Mouse (Mus musculus) small intestine, adult 2 months (tissue): Measurements from ENCODE around the gene Clpsl2. TPM values are rescaled to one million over a fixed set of nuclear protein-coding genes. Genes with fewer than 3 reads are reported as not detected.

Experiments used
- H3K27ac ChIP-seq: fragments of 200-500 bp; 2 replicates; pipeline ENCODE4 v1.5.1; 2012; ENCODE audit warnings: low read depth, low read length, control low read depth, inconsistent platforms; ENCODE audit not compliant: insufficient read depth
- H3K27me3 ChIP-seq: fragments of 200-500 bp; 2 replicates; pipeline ENCODE4 v1.6.1; 2012; ENCODE audit warnings: mild to moderate bottlenecking, moderate library complexity, low read length, inconsistent platforms; ENCODE audit not compliant: control insufficient read depth, insufficient read depth
- H3K36me3 ChIP-seq: fragments of 200-500 bp; 2 replicates; pipeline ENCODE4 v1.6.1; 2012; ENCODE audit warnings: mild to moderate bottlenecking, low read length, control low read depth, inconsistent platforms; ENCODE audit not compliant: control insufficient read depth, insufficient read depth
- H3K4me1 ChIP-seq: fragments of 200-500 bp; 2 replicates; pipeline ENCODE4 v1.6.1; 2012; ENCODE audit warnings: low read length, inconsistent platforms, mixed read lengths; ENCODE audit not compliant: control insufficient read depth, insufficient read depth, insufficient read length
- H3K4me3 ChIP-seq: fragments of 200-500 bp; 2 replicates; pipeline ENCODE4 v1.5.1; 2012; ENCODE audit warnings: low read depth, mild to moderate bottlenecking, control low read depth, inconsistent platforms, low read length, moderate library complexity
- CTCF ChIP-seq: fragments of 200-500 bp; IDR thresholded peaks from 2 replicates; pipeline ENCODE4 v1.5.1; 2012; ENCODE audit warnings: low read depth, mild to moderate bottlenecking, control low read depth, inconsistent platforms, low read length, moderate library complexity, mixed read lengths; ENCODE audit not compliant: insufficient replicate concordance, insufficient read length; ENCODE audit errors: extremely low read depth
- POLR2A ChIP-seq: fragments of 200-500 bp; IDR thresholded peaks from 2 replicates; pipeline ENCODE4 v1.6.1; 2012; ENCODE audit warnings: low read depth, mild to moderate bottlenecking, control low read depth, inconsistent platforms, low read length, moderate library complexity
- WGBS: fragments of 180-500 bp; shearing (Covaris S2); methylation state at CpG from one replicate; pipeline ENCODE4 v1.1.7; 2018; 5-methylcytosine and 5-hydroxymethylcytosine counted together
- polyA plus RNA-seq: library from polyadenylated mRNA; depleted of rRNA; stranded (reverse); fragments of >200 nt; gene quantifications from 2 replicates; pipeline ENCODE4 v1.2.3, GENCODE M21; 2012; rRNA removed

The Clpsl2 gene
- polyA plus RNA-seq: not detected in 2 replicates

GRCm38 (mm10) chr17:28549111-28549510, at the start of gene Clpsl2:
TSS of gene Clpsl2 (plus strand) at chr17:28549411.
- Histone ChIP-seq H3K27ac (no peak within 1 kb of the TSS), H3K27me3 (no peaks in the 10 kb centered on the region), H3K36me3 (no peaks in the 10 kb centered on the region), H3K4me1 (no peaks in the 10 kb centered on the region), H3K4me3 (no peak within 1 kb of the TSS)
- WGBS: 83% methylated on average over 14 of the region's 14 CpGs
- TF ChIP-seq CTCF: no peak
- no peak for TF ChIP-seq POLR2A

DNA sequence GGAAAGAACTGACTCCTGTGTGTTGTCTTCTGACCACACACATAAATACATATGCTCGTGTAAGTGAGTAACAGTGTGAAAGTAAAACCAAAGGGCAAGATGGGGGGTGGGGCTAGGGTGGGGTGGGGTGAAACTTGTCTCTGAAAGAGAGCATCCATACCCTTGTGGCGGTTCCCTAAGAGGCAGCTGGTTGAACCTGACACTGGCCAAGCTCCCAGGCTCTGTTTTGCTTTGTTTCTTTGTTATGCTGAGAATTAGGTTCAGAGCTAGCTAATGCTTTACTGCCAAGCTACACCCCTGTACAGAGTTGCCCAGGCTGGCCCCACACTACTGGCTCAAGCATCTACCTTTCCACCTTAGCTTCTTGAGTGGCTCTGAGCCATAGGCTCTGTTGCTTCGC, 48.7 kb upstream of the Clpsl2 start:
- no peaks in the 10 kb centered on the region for H3K36me3 ChIP-seq
- H3K4me1 ChIP-seq: no peaks in the 10 kb centered on the region
- TF ChIP-seq CTCF: no peak
- no peak overlapping the region for H3K4me3 ChIP-seq
- no peak overlapping the region for H3K27ac ChIP-seq
- H3K27me3 ChIP-seq: no peaks in the 10 kb centered on the region
- 63% methylated on average over 3 of the region's 3 CpGs for WGBS

DNA sequence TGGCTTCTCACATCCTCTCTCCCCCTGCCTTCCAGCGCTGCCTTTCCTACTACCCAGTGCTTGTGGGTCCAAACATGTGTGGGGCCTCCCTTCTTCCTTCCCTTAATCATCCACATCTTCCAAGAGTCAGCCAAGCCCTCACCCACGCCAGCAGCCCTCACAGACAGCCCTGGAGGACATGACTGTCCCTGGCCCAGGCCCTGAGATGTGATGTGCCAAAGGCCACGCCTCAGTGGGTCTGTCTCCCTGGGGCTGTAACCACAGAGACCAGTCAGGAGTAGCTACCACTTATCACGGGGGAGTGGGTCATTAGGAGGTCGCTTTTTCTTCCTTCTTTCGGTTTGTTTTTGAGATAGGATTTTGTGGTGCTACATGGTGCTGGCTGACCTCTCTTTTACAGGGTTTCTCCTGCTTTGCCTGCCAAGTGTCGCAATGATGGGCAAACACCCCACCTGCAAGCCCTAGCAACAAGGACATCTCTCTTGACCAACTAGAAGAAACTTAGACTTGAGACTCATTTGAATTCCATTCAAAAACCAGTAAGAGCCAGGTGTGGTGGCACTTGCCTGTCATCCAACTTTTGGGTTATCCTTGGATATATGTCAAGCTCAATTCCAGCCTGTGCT, 46.9 kb upstream of the Clpsl2 start:
- no peaks in the 10 kb centered on the region for H3K36me3 ChIP-seq
- no peak overlapping the region for H3K4me3 ChIP-seq
- WGBS: 52% methylated on average over 7 of the region's 7 CpGs
- H3K27me3 ChIP-seq: no peaks in the 10 kb centered on the region
- no peak for TF ChIP-seq POLR2A
- no peak for TF ChIP-seq CTCF
- H3K27ac ChIP-seq: no peak overlapping the region
- no peaks in the 10 kb centered on the region for H3K4me1 ChIP-seq

DNA sequence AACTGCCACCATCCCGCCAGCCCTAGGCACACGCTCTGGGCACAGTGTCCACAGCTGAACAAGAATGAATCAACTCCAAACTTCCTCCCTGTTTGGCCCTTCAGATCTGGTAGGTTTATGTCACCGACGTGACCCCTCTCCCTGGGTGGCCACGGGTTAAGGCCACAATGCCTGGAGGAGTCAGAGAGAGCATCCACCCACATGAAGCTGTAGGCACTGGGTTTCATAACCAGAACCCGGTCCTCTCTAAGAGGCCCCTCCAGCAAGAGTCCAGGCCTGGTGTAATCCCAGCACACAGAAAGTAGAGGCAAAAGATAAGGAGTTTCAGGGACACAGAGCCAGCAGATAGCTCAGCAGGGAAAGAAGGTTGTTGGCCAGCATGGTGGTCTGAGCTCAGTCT, 45.0 kb upstream of the Clpsl2 start:
- WGBS: 76% methylated on average over 6 of the region's 6 CpGs
- no peak for TF ChIP-seq POLR2A
- TF ChIP-seq CTCF: no peak
- no peaks in the 10 kb centered on the region for H3K4me1 ChIP-seq
- H3K27me3 ChIP-seq: no peaks in the 10 kb centered on the region
- no peaks in the 10 kb centered on the region for H3K36me3 ChIP-seq
- no peak overlapping the region for H3K27ac ChIP-seq
- H3K4me3 ChIP-seq: no peak overlapping the region

- Histone ChIP-seq H3K4me1 (0 out of 2 replicates have a peak, but pooled peaks cover under 1% of the 10 kb centered on the region), H3K27me3 (no peaks in the 10 kb centered on the region), H3K27ac (no peak overlapping the region), H3K36me3 (no peaks in the 10 kb centered on the region), H3K4me3 (no peak overlapping the region)
- WGBS: 91% methylated on average over 4 of the region's 4 CpGs
- TF ChIP-seq POLR2A (no peak), CTCF (no peak)
Observed at GRCm38 (mm10) chr17:28505591-28505990, 43.6 kb upstream of the Clpsl2 start.

GRCm38 (mm10) chr17:28506895-28507294, 42.3 kb upstream of the Clpsl2 start:
- 60% methylated on average over 5 of the region's 5 CpGs for WGBS
- Histone ChIP-seq H3K27me3 (no peaks in the 10 kb centered on the region), H3K27ac (no peak overlapping the region), H3K4me1 (peaks cover 9% of the 10 kb centered on the region), H3K36me3 (no peaks in the 10 kb centered on the region), H3K4me3 (no peak overlapping the region)
- TF ChIP-seq POLR2A (no peak), CTCF (no peak)

GRCm38 (mm10) chr17:28507496-28507895, 41.7 kb upstream of the Clpsl2 start:
- Histone ChIP-seq H3K27ac (no peak overlapping the region), H3K27me3 (no peaks in the 10 kb centered on the region), H3K4me3 (no peak overlapping the region), H3K4me1 (peaks cover 14% of the 10 kb centered on the region), H3K36me3 (no peaks in the 10 kb centered on the region)
- TF ChIP-seq CTCF: no peak
- no peak for TF ChIP-seq POLR2A
- WGBS: 76% methylated on average over 5 of the region's 5 CpGs
